Mouse (Mus musculus): ENCODE measurements around the gene 2010111I01Rik. TPM values are rescaled to one million over a fixed set of nuclear protein-coding genes. Genes with fewer than 3 reads are reported as not detected.
A peak's percentile ranks its signal among the peaks of the same experiment; 100 is the strongest.

Gene 2010111I01Rik
- polyA plus RNA-seq, 1 experiment from 2014 or later = 144 TPM

- no peak overlapping the region; the same call in 1 of the 2 replicates for H3K27ac ChIP-seq (replicated peaks; ENCODE audit: low read depth, low read length)
- H3K36me3 ChIP-seq (ENCODE audit: control insufficient read depth, insufficient read depth, low read length) = no peaks in the 10 kb centered on the region
- no peak overlapping the region for H3K4me3 ChIP-seq (ENCODE audit: low read depth, low read length)
- no peak overlapping the region for H3K9ac ChIP-seq (ENCODE audit: low read depth, low read length)
- H3K4me1 ChIP-seq (ENCODE audit: control insufficient read depth, insufficient read depth, low read length) = peaks cover 5% of the 10 kb centered on the region; the same call in 1 of the 2 replicates
- ATAC-seq (ENCODE audit: low read depth) (no peak), DNase-seq (ENCODE audit: low spot score) (no peak)
- WGBS = 53% methylated on average over 6 of the region's 6 CpGs
- H3K9me3 ChIP-seq (ENCODE audit: control insufficient read depth, low read length) = no peaks in the 10 kb centered on the region
- H3K27me3 ChIP-seq (replicated peaks; ENCODE audit: control insufficient read depth, insufficient read depth, low read length) = no peaks in the 10 kb centered on the region
- H3K4me2 ChIP-seq (ENCODE audit: low read depth, low read length) = no peak overlapping the region
These were observed 20.6 kb upstream of the 2010111I01Rik start for GRCm38 (mm10) chr13:62944109-62944508.

GRCm38 (mm10) chr13:62949560-62950188 is 15.0 kb upstream of the 2010111I01Rik start:
- Histone ChIP-seq H3K9me3 (ENCODE audit: control insufficient read depth, low read length) (no peaks in the 10 kb centered on the region), H3K4me3 (ENCODE audit: low read depth, low read length) (no peak overlapping the region), H3K4me2 (ENCODE audit: low read depth, low read length) (no peak overlapping the region), H3K9ac (ENCODE audit: low read depth, low read length) (no peak overlapping the region), H3K27ac (replicated peaks; ENCODE audit: low read depth, low read length) (peak overlapping the region; percentile 28; the same call in 1 of the 2 replicates), H3K27me3 (replicated peaks; ENCODE audit: control insufficient read depth, insufficient read depth, low read length) (no peaks in the 10 kb centered on the region), H3K4me1 (ENCODE audit: control insufficient read depth, insufficient read depth, low read length) (peaks cover 6% of the 10 kb centered on the region; the same call in 1 of the 2 replicates), H3K36me3 (ENCODE audit: control insufficient read depth, insufficient read depth, low read length) (no peaks in the 10 kb centered on the region)
- ATAC-seq (ENCODE audit: low read depth) (no peak), DNase-seq (ENCODE audit: low spot score) (no peak)
- 25% methylated on average over 4 of the region's 4 CpGs for WGBS

- H3K36me3 ChIP-seq (ENCODE audit: control insufficient read depth, insufficient read depth, low read length) = no peaks in the 10 kb centered on the region
- no peak overlapping the region for H3K4me3 ChIP-seq (ENCODE audit: low read depth, low read length)
- peaks cover 6% of the 10 kb centered on the region; the same call in 1 of the 2 replicates for H3K4me1 ChIP-seq (ENCODE audit: control insufficient read depth, insufficient read depth, low read length)
- H3K4me2 ChIP-seq (ENCODE audit: low read depth, low read length) = no peak overlapping the region
- no peak for ATAC-seq (ENCODE audit: low read depth)
- DNase-seq (ENCODE audit: low spot score) = no peak
- no peak overlapping the region for H3K9ac ChIP-seq (ENCODE audit: low read depth, low read length)
- H3K27ac ChIP-seq (replicated peaks; ENCODE audit: low read depth, low read length) = no peak overlapping the region
- 83% methylated on average over 1 of the region's 1 CpGs for WGBS
- no peaks in the 10 kb centered on the region for H3K9me3 ChIP-seq (ENCODE audit: control insufficient read depth, low read length)
- H3K27me3 ChIP-seq (replicated peaks; ENCODE audit: control insufficient read depth, insufficient read depth, low read length) = no peaks in the 10 kb centered on the region
These were observed 13.1 kb upstream of the 2010111I01Rik start for GRCm38 (mm10) chr13:62951606-62952005.

- no peak for ATAC-seq (ENCODE audit: low read depth)
- WGBS = 72% methylated on average over 3 of the region's 3 CpGs
- H3K9ac ChIP-seq (ENCODE audit: low read depth, low read length) = no peak overlapping the region
These were observed 12.6 kb upstream of the 2010111I01Rik start for GRCm38 (mm10) chr13:62952047-62952446.

GRCm38 (mm10) chr13:62952624-62953023 is 12.1 kb upstream of the 2010111I01Rik start:
- H3K27ac ChIP-seq (replicated peaks; ENCODE audit: low read depth, low read length) = peak overlapping the region; percentile 33; the same call in 1 of the 2 replicates
- no peak overlapping the region for H3K4me3 ChIP-seq (ENCODE audit: low read depth, low read length)
- 69% methylated on average over 3 of the region's 3 CpGs for WGBS
- H3K4me1 ChIP-seq (ENCODE audit: control insufficient read depth, insufficient read depth, low read length) = peaks cover 6% of the 10 kb centered on the region; the same call in 1 of the 2 replicates
- DNase-seq (ENCODE audit: low spot score) (no peak), ATAC-seq (ENCODE audit: low read depth) (no peak)
- H3K9me3 ChIP-seq (ENCODE audit: control insufficient read depth, low read length) = no peaks in the 10 kb centered on the region
- H3K4me2 ChIP-seq (ENCODE audit: low read depth, low read length) = no peak overlapping the region
- no peak overlapping the region for H3K9ac ChIP-seq (ENCODE audit: low read depth, low read length)
- no peaks in the 10 kb centered on the region for H3K27me3 ChIP-seq (replicated peaks; ENCODE audit: control insufficient read depth, insufficient read depth, low read length)
- no peaks in the 10 kb centered on the region for H3K36me3 ChIP-seq (ENCODE audit: control insufficient read depth, insufficient read depth, low read length)

More at GRCm38 (mm10) chr13:62952047-62952446, 12.6 kb upstream of the 2010111I01Rik start:
- H3K9me3 ChIP-seq (ENCODE audit: control insufficient read depth, low read length) = no peaks in the 10 kb centered on the region
- no peak overlapping the region for H3K4me3 ChIP-seq (ENCODE audit: low read depth, low read length)
- no peaks in the 10 kb centered on the region for H3K36me3 ChIP-seq (ENCODE audit: control insufficient read depth, insufficient read depth, low read length)
- DNase-seq (ENCODE audit: low spot score) = no peak
- H3K27ac ChIP-seq (replicated peaks; ENCODE audit: low read depth, low read length) = no peak overlapping the region
- no peaks in the 10 kb centered on the region for H3K27me3 ChIP-seq (replicated peaks; ENCODE audit: control insufficient read depth, insufficient read depth, low read length)
- peaks cover 6% of the 10 kb centered on the region; the same call in 1 of the 2 replicates for H3K4me1 ChIP-seq (ENCODE audit: control insufficient read depth, insufficient read depth, low read length)
- H3K4me2 ChIP-seq (ENCODE audit: low read depth, low read length) = no peak overlapping the region

GRCm38 (mm10) chr13:62955997-62956396 is 8.7 kb upstream of the 2010111I01Rik start:
- no peak for ATAC-seq (ENCODE audit: low read depth)
- no peak overlapping the region for H3K27ac ChIP-seq (replicated peaks; ENCODE audit: low read depth, low read length)
- no peak for DNase-seq (ENCODE audit: low spot score)
- no peak overlapping the region for H3K4me3 ChIP-seq (ENCODE audit: low read depth, low read length)
- no peaks in the 10 kb centered on the region for H3K9me3 ChIP-seq (ENCODE audit: control insufficient read depth, low read length)
- 92% methylated on average over 6 of the region's 6 CpGs for WGBS
- no peak overlapping the region for H3K9ac ChIP-seq (ENCODE audit: low read depth, low read length)
- H3K4me2 ChIP-seq (ENCODE audit: low read depth, low read length) = no peak overlapping the region
- H3K36me3 ChIP-seq (ENCODE audit: control insufficient read depth, insufficient read depth, low read length) = no peaks in the 10 kb centered on the region
- H3K27me3 ChIP-seq (replicated peaks; ENCODE audit: control insufficient read depth, insufficient read depth, low read length) = no peaks in the 10 kb centered on the region
- peaks cover 3% of the 10 kb centered on the region; the same call in 1 of the 2 replicates for H3K4me1 ChIP-seq (ENCODE audit: control insufficient read depth, insufficient read depth, low read length)

GRCm38 (mm10) chr13:62956776-62957175 is 7.9 kb upstream of the 2010111I01Rik start:
- Histone ChIP-seq H3K9ac (ENCODE audit: low read depth, low read length) (no peak overlapping the region), H3K27ac (replicated peaks; ENCODE audit: low read depth, low read length) (no peak overlapping the region), H3K4me2 (ENCODE audit: low read depth, low read length) (no peak overlapping the region), H3K36me3 (ENCODE audit: control insufficient read depth, insufficient read depth, low read length) (no peaks in the 10 kb centered on the region), H3K27me3 (replicated peaks; ENCODE audit: control insufficient read depth, insufficient read depth, low read length) (no peaks in the 10 kb centered on the region), H3K9me3 (ENCODE audit: control insufficient read depth, low read length) (no peaks in the 10 kb centered on the region), H3K4me3 (ENCODE audit: low read depth, low read length) (no peak overlapping the region), H3K4me1 (ENCODE audit: control insufficient read depth, insufficient read depth, low read length) (no peaks in the 10 kb centered on the region; the same call in 1 of the 2 replicates)
- ATAC-seq (ENCODE audit: low read depth) = no peak
- WGBS = 71% methylated on average over 10 of the region's 10 CpGs
- DNase-seq (ENCODE audit: low spot score) = no peak

GRCm38 (mm10) chr13:62963358-62963757 is 1.3 kb upstream of the 2010111I01Rik start:
- Histone ChIP-seq H3K4me3 (ENCODE audit: low read depth, low read length) (no peak overlapping the region), H3K4me1 (ENCODE audit: control insufficient read depth, insufficient read depth, low read length) (0 out of 2 replicates have a peak, but pooled peaks cover 4% of the 10 kb centered on the region), H3K9me3 (ENCODE audit: control insufficient read depth, low read length) (no peaks in the 10 kb centered on the region), H3K4me2 (ENCODE audit: low read depth, low read length) (no peak overlapping the region), H3K27ac (replicated peaks; ENCODE audit: low read depth, low read length) (no peak overlapping the region), H3K36me3 (ENCODE audit: control insufficient read depth, insufficient read depth, low read length) (no peaks in the 10 kb centered on the region), H3K27me3 (replicated peaks; ENCODE audit: control insufficient read depth, insufficient read depth, low read length) (no peaks in the 10 kb centered on the region), H3K9ac (ENCODE audit: low read depth, low read length) (no peak overlapping the region)
- no peak for DNase-seq (ENCODE audit: low spot score)
- no peak for ATAC-seq (ENCODE audit: low read depth)
- 39% methylated on average over 2 of the region's 2 CpGs for WGBS

GRCm38 (mm10) chr13:62968223-62968622 is 3.5 kb downstream of the 2010111I01Rik start:
- Histone ChIP-seq H3K4me2 (ENCODE audit: low read depth, low read length) (no peak overlapping the region), H3K4me1 (ENCODE audit: control insufficient read depth, insufficient read depth, low read length) (0 out of 2 replicates have a peak, but pooled peaks cover 4% of the 10 kb centered on the region), H3K36me3 (ENCODE audit: control insufficient read depth, insufficient read depth, low read length) (no peaks in the 10 kb centered on the region), H3K27ac (replicated peaks; ENCODE audit: low read depth, low read length) (no peak overlapping the region), H3K27me3 (replicated peaks; ENCODE audit: control insufficient read depth, insufficient read depth, low read length) (no peaks in the 10 kb centered on the region), H3K9me3 (ENCODE audit: control insufficient read depth, low read length) (no peaks in the 10 kb centered on the region), H3K4me3 (ENCODE audit: low read depth, low read length) (no peak overlapping the region), H3K9ac (ENCODE audit: low read depth, low read length) (no peak overlapping the region)
- DNase-seq (ENCODE audit: low spot score) = no peak
- no peak for ATAC-seq (ENCODE audit: low read depth)
- WGBS = 86% methylated on average over 12 of the region's 12 CpGs

Measured in embryonic facial prominence, embryonic 14.5 days (tissue).